Mouse (Mus musculus) forebrain, embryonic 12.5 days (tissue): ENCODE data around the gene Dpep1. TPM values are rescaled to one million over a fixed set of nuclear protein-coding genes. Genes with fewer than 3 reads are reported as not detected.

ENCODE experiments used
- ATAC-seq: fragments of 200-750 bp; cut with Nextera tagmentation; 2 replicates; pipeline ENCODE4 v1.8.0; 2017; ENCODE audit warnings: moderate TSS enrichment; ENCODE audit not compliant: low FRiP score
- H3K27ac ChIP-seq: fragments of 300-500 bp; sonication (generic); 2 replicates; pipeline ENCODE4 v1.5.1; 2016; ENCODE audit warnings: mild to moderate bottlenecking
- H3K27me3 ChIP-seq: fragments of 300-500 bp; sonication (generic); 2 replicates; pipeline ENCODE4 v1.6.1; 2016; ENCODE audit warnings: mild to moderate bottlenecking
- H3K36me3 ChIP-seq: fragments of 300-500 bp; sonication (generic); replicated peaks from 2 replicates; pipeline ENCODE4 v1.6.1; 2016; ENCODE audit warnings: mild to moderate bottlenecking
- H3K4me1 ChIP-seq: fragments of 300-500 bp; sonication (generic); 2 replicates; pipeline ENCODE4 v1.6.1; 2016
- H3K4me2 ChIP-seq: fragments of 300-500 bp; sonication (generic); 2 replicates; pipeline ENCODE4 v1.6.1; 2016; ENCODE audit warnings: mild to moderate bottlenecking, moderate library complexity
- H3K4me3 ChIP-seq: fragments of 300-500 bp; sonication (generic); replicated peaks from 2 replicates; pipeline ENCODE4 v1.5.1; 2016; ENCODE audit warnings: mild to moderate bottlenecking
- H3K9ac ChIP-seq: fragments of 300-500 bp; sonication (generic); 2 replicates; pipeline ENCODE4 v1.6.1; 2016; ENCODE audit warnings: mild to moderate bottlenecking
- H3K9me3 ChIP-seq: fragments of 300-500 bp; sonication (generic); 2 replicates; pipeline ENCODE4 v1.6.1; 2016
- WGBS: fragments of 180-500 bp; shearing (Covaris S2); methylation state at CpG from one replicate; pipeline ENCODE4 v1.1.7; 2016; 5-methylcytosine and 5-hydroxymethylcytosine counted together
- polyA plus RNA-seq: library from polyadenylated mRNA; unstranded; fragments of >200 nt; fragmentation: Nextera tagmentation; extraction: Ambion mirVana; gene quantifications from 2 replicates; pipeline ENCODE4 v1.2.1, GENCODE M21; 2016

The Dpep1 gene
- 0.17 and 0.52 TPM in 2 replicates for polyA plus RNA-seq

DNA sequence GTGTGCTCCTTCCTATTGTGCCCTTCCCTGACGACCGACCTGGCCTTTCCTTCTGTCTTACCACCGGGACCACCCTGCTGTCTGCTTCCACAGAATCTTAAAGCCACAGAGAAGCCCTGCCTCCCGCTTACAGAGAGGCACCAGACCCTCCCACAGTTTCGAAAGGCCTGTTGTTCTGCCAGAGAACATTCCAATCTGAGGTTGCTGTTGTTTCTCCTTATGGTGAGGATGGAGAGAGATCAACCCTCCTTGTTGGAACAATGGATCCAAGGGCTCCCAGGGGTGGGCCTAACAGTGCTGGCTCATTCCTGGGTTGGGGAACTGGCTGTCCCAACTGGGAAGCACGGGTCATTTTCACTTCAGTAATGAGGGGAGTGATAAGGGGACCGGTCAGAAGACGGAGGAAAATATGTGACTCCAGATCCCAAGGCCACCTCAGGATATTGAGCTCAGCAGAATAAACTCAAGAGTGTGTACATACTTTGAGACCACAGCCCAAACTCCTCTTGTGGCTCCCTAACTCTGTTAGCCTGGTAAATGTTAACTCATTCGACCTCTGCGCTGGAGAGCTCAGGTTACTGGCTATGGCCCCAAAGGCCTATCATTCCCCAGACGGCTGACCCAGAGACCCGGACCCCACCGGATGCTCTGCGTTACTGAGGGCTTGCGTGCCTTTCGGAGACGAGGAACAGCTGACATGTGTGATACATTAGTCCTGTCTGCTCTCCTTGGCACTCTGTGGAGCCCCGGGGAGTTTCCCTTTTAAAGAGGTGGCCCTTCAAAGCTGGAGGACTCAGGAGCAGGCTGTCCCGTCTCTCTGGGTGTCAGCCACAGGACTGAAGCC lies at the start of gene Dpep1:
TSS of gene Dpep1 (plus strand) at position 677 of the 844 bp plus-strand sequence.
- Histone ChIP-seq H3K27ac (no peak within 1 kb of the TSS), H3K9me3 (no peaks in the 10 kb centered on the region)

DNA sequence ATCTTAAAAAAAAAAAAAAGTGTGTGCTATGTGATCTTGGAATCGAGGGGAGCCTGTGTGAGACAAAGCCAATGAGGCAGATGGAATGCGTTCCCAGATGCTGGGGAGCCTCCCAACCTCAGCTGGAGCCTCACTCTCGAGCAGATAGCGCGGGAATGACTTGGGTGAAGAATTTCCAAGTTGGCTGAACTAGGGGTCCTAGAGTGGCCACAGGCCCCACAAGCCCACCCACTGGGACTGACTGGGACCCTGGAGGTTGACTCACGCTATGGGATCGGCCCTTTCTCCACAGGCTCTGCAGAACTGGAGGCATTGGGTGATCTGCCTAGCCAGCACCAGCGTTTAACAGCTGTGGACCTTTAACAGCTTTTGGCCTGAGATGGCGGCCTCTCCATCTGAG lies 49.8 kb upstream of the Dpep1 start:
- Histone ChIP-seq H3K4me2 (no peak overlapping the region), H3K27ac (no peak overlapping the region), H3K9me3 (0 out of 2 replicates have a peak, but pooled peaks cover 3% of the 10 kb centered on the region), H3K9ac (no peak overlapping the region), H3K36me3 (no peaks in the 10 kb centered on the region), H3K4me1 (peaks cover 36% of the 10 kb centered on the region), H3K27me3 (no peaks in the 10 kb centered on the region; the same call in 1 of the 2 replicates), H3K4me3 (no peak overlapping the region)
- no peak for ATAC-seq
- WGBS: 86% methylated on average over 9 of the region's 9 CpGs

More for the DNA sequence above, at the start of gene Dpep1:
- H3K9ac ChIP-seq: no peak within 1 kb of the TSS
- no peak within 1 kb of the TSS for H3K4me2 ChIP-seq
- WGBS: 55% methylated on average over 19 of the region's 19 CpGs
- H3K4me1 ChIP-seq: 0 out of 2 replicates have a peak, but pooled peaks cover 3% of the 10 kb centered on the region
- no peaks in the 10 kb centered on the region; the same call in 1 of the 2 replicates for H3K27me3 ChIP-seq
- H3K4me3 ChIP-seq: no peak within 1 kb of the TSS
- H3K36me3 ChIP-seq: no peaks in the 10 kb centered on the region
- no peak for ATAC-seq

DNA sequence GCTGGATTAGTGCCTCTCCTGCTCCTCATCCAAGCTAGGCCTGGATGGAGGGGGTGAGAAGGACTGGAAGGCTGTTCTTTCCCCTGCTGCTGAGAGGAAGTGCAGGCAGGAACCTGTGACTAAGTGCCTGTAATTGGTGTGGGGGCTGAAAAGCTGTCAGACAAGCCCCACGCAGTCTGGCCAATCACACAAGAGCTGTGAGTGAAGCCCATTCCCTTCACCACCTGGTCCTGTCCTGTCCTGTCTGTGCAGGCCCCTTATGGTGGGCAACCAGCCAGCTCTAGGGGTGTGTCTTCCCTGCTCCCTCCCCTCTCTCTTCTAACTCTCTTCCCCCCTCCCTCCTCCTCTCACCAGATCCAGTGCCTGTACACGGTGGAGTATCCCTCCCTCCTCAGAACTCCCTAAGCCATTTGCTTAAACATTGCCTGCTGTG lies 48.4 kb upstream of the Dpep1 start:
- Histone ChIP-seq H3K36me3 (no peaks in the 10 kb centered on the region), H3K9ac (no peak overlapping the region), H3K27ac (peak overlapping the region; percentile 79), H3K4me1 (peaks cover 36% of the 10 kb centered on the region), H3K4me2 (no peak overlapping the region), H3K4me3 (no peak overlapping the region), H3K9me3 (0 out of 2 replicates have a peak, but pooled peaks cover 3% of the 10 kb centered on the region), H3K27me3 (no peaks in the 10 kb centered on the region; the same call in 1 of the 2 replicates)
- WGBS: 16% methylated on average over 2 of the region's 2 CpGs
- ATAC-seq: peak; percentile 75; the same call in 1 of the 2 replicates

DNA sequence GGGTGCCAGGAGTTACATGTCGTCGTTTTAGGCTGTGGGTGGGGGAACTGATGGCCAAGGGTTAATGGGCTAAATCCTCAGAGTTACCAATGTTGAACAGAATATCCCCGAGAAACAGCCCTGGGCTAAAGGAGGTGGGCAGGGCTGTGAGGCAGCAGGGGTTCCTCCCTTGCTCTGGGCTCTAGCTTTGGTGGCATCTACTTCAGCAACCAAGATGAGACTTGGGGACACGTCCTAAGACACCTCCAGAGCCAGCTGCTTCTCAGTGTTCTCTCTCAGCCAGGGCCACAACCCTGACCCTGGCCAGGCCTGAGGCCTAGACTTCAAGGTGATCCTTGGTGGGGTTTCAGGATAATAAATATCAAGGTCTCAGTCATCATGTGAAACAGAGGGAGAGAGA lies 47.3 kb upstream of the Dpep1 start:
- Histone ChIP-seq H3K9ac (no peak overlapping the region), H3K4me1 (peaks cover 36% of the 10 kb centered on the region), H3K4me3 (no peak overlapping the region), H3K27me3 (no peaks in the 10 kb centered on the region; the same call in 1 of the 2 replicates), H3K36me3 (no peaks in the 10 kb centered on the region), H3K27ac (no peak overlapping the region), H3K4me2 (no peak overlapping the region), H3K9me3 (no peaks in the 10 kb centered on the region)
- ATAC-seq: no peak
- 61% methylated on average over 4 of the region's 4 CpGs for WGBS

DNA sequence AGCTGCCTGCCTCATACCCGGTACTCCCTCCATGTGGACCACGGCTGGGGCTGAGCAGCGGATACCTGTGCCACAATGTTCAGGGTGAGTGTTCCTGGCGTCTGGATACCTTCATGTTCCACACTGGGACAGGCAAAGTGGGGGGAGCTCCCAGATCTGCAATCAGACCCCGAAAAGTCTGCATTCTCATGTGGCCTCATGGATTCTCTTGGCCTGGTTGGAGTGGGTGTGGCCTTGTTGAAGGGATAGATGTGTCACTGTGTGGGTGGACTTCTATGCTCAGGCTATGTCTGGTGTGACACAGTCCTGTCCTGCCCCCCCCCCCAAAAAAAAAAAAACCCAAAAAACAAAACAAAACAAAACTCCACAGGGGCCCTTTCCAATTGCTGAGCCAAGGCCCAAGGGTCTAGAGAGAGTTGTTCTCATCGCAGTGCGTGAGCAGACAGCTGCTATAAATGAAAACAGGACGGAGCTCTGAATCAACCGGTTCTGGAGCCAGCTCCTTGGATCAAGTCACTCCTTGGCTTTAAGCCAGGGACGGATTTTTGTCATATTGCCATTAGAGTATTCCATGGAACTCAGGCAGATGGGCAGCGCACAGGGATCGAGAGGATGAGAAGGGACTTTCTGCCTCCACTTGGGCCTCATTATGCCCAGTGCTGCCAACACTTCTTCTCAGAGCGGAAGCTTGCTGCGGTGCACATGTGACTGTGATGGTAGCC lies 44.1 kb upstream of the Dpep1 start:
- Histone ChIP-seq H3K36me3 (no peaks in the 10 kb centered on the region), H3K4me1 (peaks cover 16% of the 10 kb centered on the region), H3K9me3 (no peaks in the 10 kb centered on the region), H3K9ac (no peak overlapping the region), H3K4me2 (no peak overlapping the region), H3K27me3 (no peaks in the 10 kb centered on the region), H3K4me3 (no peak overlapping the region), H3K27ac (no peak overlapping the region)
- 81% methylated on average over 14 of the region's 14 CpGs for WGBS
- no peak for ATAC-seq

DNA sequence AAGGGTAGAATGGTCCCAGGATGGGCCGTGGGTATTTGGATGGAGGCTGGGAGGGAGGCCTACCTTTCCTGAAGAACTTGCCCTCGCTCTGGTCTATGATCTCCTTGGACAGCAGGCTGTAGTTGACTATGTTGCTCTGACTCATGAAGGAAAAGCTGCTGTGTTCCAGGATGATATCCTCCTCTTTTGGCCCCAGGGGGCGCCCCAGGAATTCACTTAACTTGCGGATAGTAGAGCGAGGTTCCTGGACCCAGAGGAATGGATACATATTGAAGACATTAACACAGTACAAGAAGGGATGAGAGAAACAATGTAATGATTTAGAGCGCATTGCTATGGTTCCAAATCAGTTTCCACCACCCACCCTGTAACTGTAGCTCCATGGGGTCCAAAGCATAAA lies 40.8 kb upstream of the Dpep1 start:
- Histone ChIP-seq H3K36me3 (no peaks in the 10 kb centered on the region), H3K4me3 (no peak overlapping the region), H3K9ac (no peak overlapping the region), H3K27ac (no peak overlapping the region), H3K27me3 (no peaks in the 10 kb centered on the region), H3K4me2 (no peak overlapping the region), H3K9me3 (no peaks in the 10 kb centered on the region), H3K4me1 (no peaks in the 10 kb centered on the region)
- WGBS: 59% methylated on average over 6 of the region's 6 CpGs
- ATAC-seq: no peak

DNA sequence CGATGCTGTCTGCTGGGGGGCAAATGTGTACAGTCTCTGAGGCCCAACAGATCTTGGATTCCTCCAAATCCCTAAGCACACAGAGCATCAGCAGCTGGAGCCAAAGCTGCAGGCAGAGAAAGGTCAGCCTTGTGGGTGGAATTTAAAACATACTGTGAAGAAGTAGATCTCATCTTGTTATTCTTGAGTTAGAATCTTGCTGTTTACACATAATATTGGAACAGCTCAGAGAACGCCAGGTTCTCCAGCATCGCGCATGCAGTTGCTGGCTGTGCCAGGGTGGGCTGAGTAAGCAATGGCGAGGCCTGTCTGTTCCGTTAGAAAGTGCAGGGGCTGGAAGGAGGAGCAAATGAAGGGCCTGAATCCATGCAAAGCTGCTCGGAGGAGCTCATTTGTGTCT lies 39.7 kb upstream of the Dpep1 start:
- Histone ChIP-seq H3K36me3 (no peaks in the 10 kb centered on the region), H3K27ac (no peak overlapping the region), H3K27me3 (no peaks in the 10 kb centered on the region), H3K9me3 (no peaks in the 10 kb centered on the region), H3K4me3 (no peak overlapping the region), H3K4me1 (no peaks in the 10 kb centered on the region), H3K4me2 (no peak overlapping the region), H3K9ac (no peak overlapping the region)
- no peak for ATAC-seq
- 87% methylated on average over 7 of the region's 7 CpGs for whole genome bisulfite sequencing

DNA sequence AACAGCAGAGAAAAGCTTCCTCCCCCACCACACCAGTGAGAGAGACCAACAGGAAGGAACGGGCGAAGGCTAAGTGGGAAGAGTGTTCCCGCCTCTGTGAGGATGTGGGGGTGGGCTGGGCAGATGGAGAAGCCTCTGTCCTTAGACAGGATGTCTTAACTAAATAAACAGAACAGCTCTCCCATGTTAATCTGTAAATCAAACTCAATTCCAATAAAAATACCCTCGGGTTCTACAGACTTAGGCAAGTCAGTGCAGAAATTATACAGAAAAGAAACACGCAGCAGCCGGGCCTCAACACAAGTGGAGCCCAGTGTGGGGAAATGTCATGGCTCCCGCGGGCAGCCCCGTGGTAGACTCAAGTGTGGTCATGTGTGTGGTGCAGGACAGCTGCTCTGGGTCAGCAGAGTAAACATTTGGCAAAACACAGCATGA lies 35.3 kb upstream of the Dpep1 start:
- no peak for ATAC-seq
- H3K27me3 ChIP-seq: no peaks in the 10 kb centered on the region

DNA sequence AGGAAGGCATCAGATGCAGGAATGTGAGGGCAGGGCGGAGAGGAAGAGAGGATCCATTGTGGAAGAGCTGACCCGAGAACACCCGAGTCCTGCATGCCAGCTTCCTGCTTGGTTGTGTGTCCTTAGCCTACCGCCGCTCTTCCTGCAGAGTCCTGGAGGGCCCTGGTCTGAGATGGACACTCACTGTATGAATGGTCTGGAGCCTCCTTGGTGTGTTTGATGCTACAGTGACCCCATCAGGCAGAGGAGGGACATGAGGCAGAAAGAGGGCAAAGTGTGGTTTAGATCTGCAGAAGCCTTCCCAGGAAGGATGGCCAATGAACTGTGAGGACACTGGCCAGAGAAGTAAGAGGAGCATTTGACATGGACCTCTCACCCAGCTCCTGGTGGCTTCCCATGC lies 30.9 kb upstream of the Dpep1 start:
- H3K27me3 ChIP-seq: no peaks in the 10 kb centered on the region
- H3K4me2 ChIP-seq: no peak overlapping the region
- H3K4me1 ChIP-seq: peaks cover 9% of the 10 kb centered on the region
- H3K27ac ChIP-seq: no peak overlapping the region
- H3K9ac ChIP-seq: no peak overlapping the region
- WGBS: 76% methylated on average over 5 of the region's 5 CpGs
- H3K36me3 ChIP-seq: no peaks in the 10 kb centered on the region
- ATAC-seq: no peak
- no peak overlapping the region for H3K4me3 ChIP-seq
- no peaks in the 10 kb centered on the region for H3K9me3 ChIP-seq

More for the DNA sequence above, 35.3 kb upstream of the Dpep1 start:
- H3K4me2 ChIP-seq: no peak overlapping the region
- no peak overlapping the region for H3K9ac ChIP-seq
- WGBS: 74% methylated on average over 9 of the region's 9 CpGs
- H3K27ac ChIP-seq: no peak overlapping the region
- no peaks in the 10 kb centered on the region for H3K9me3 ChIP-seq
- no peak overlapping the region for H3K4me3 ChIP-seq
- H3K36me3 ChIP-seq: no peaks in the 10 kb centered on the region
- no peaks in the 10 kb centered on the region for H3K4me1 ChIP-seq

DNA sequence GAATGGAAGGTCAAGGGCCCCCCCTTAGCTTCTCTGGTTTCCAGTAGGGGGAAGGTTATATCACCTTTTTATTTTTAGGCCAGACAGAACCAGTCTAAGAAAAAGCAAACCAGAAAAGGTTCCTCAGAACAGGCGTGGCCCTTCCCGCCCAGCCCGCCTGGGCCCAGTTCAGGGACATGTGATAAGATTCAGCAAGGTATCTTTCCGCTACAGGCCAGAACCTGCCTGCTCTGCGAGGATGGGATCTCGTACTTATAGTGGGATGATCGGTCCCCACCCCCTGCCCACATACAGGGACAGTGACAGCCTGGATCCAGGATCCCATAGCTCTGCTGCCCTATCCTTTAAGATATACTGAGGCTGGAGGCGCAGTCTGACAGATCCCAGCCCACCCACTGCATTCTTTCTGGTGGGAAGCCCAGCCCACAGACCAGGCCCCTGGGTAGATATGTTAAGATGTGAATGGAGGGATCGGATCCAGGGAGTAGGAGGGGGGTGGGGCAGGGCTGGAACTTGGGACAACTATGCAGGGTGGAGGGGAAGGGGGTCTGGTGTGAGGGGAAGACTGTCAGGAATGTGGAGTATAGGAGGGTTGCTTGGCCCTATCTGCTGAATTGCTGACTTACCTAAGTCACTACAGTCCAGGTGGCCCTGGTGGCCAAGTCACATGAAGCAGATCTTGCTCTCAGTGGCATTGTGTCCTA lies 29.8 kb upstream of the Dpep1 start:
- H3K4me1 ChIP-seq: peaks cover 9% of the 10 kb centered on the region
- no peak for ATAC-seq
- no peak overlapping the region for H3K9ac ChIP-seq
- H3K9me3 ChIP-seq: no peaks in the 10 kb centered on the region
- no peak overlapping the region for H3K4me3 ChIP-seq
- no peak overlapping the region for H3K4me2 ChIP-seq
- H3K27me3 ChIP-seq: no peaks in the 10 kb centered on the region
- 85% methylated on average over 9 of the region's 9 CpGs for WGBS
- no peak overlapping the region for H3K27ac ChIP-seq
- H3K36me3 ChIP-seq: no peaks in the 10 kb centered on the region

DNA sequence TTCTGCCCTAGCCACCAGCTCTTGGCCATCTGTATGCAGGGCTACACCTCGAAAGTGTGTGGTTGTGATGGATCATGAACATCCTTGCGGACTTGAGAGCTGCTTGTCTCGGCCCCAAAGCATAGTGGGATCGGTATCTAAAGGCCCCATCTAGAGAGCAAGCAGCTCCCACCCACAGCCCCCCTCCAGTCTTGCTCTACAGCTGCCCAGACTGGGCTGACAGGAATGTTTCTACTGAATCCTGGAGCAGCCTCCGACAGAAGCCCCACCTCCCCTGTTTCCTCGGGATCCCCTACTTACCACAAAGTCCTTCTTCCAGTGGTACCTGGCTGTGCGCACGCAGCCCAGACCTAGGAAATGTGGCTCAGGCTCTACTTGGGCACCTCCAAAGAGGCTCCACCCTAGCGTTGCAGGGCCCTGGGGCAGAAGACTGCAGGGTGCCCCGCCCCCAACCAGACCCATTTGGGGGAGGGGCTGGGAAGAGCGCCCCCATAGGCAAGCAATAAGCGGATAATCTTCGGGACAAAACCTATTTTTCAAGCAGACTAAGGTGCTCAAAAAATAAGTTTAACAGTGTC lies 28.1 kb upstream of the Dpep1 start, which contains the start of gene Sult5a1:
TSS of gene Sult5a1 (minus strand) at position 428 of the 578 bp plus-strand sequence.
- 32% methylated on average over 13 of the region's 13 CpGs for WGBS
- H3K4me3 ChIP-seq: no peak within 1 kb of the TSS
- H3K27ac ChIP-seq: no peak within 1 kb of the TSS

More for the DNA sequence above, 28.1 kb upstream of the Dpep1 start, which contains the start of gene Sult5a1:
- ATAC-seq: no peak
- Histone ChIP-seq H3K27me3 (no peaks in the 10 kb centered on the region), H3K36me3 (no peaks in the 10 kb centered on the region), H3K4me1 (peaks cover 9% of the 10 kb centered on the region), H3K9me3 (no peaks in the 10 kb centered on the region), H3K9ac (no peak within 1 kb of the TSS), H3K4me2 (0 out of 2 replicates have a peak within 1 kb of the TSS, but pooled peaks have one; percentile 8)
